Mouse (Mus musculus): Measurements from ENCODE around the gene Zp2. TPM values are rescaled to one million over a fixed set of nuclear protein-coding genes. Genes with fewer than 3 reads are reported as not detected.

Gene Zp2
- polyA plus RNA-seq, 1 experiment from 2014 or later: not detected

- Histone ChIP-seq H3K9ac (ENCODE audit: low read length) (no peak overlapping the region), H3K4me1 (replicated peaks; ENCODE audit: control insufficient read depth, insufficient read depth, low read length) (no peaks in the 10 kb centered on the region), H3K4me3 (ENCODE audit: low read length) (no peak overlapping the region), H3K36me3 (ENCODE audit: control insufficient read depth, insufficient read depth, low read length) (no peaks in the 10 kb centered on the region), H3K4me2 (ENCODE audit: low read depth, low read length) (no peak overlapping the region), H3K27me3 (ENCODE audit: control insufficient read depth, insufficient read depth, low read depth, low read length) (no peaks in the 10 kb centered on the region), H3K9me3 (ENCODE audit: control insufficient read depth, low read length) (no peaks in the 10 kb centered on the region), H3K27ac (ENCODE audit: low read length) (no peak overlapping the region)
- 27% methylated on average over 2 of the region's 2 CpGs for WGBS
- ATAC-seq (ENCODE audit: low read depth): no peak
Observed at GRCm38 (mm10) chr7:120156841-120157409, 11.8 kb upstream of the Zp2 start.

DNA sequence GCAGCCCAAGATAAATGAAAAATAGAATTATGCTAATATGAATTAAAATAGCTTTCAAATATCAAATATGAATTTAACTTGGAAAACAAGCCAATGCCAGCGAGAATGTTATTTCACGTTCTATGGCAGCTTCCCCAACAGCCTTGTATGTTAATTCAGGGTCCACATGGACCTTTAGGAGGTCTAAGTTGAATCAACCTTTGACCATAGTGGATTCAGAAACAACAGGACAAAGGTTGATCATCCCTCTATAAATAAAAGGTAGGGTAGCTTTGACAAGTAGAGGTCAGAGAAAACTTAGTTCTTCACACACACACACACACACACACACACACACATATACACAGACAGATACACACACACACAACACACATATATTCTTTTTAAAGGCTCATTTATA lies 5.8 kb upstream of the Zp2 start:
- no peaks in the 10 kb centered on the region for H3K9me3 ChIP-seq (ENCODE audit: control insufficient read depth, low read length)
- no peaks in the 10 kb centered on the region for H3K4me1 ChIP-seq (replicated peaks; ENCODE audit: control insufficient read depth, insufficient read depth, low read length)
- no peak overlapping the region for H3K4me2 ChIP-seq (ENCODE audit: low read depth, low read length)
- H3K27me3 ChIP-seq (ENCODE audit: control insufficient read depth, insufficient read depth, low read depth, low read length): no peaks in the 10 kb centered on the region
- no peak overlapping the region for H3K27ac ChIP-seq (ENCODE audit: low read length)
- no peak overlapping the region for H3K9ac ChIP-seq (ENCODE audit: low read length)
- 82% methylated on average over 2 of the region's 2 CpGs for WGBS
- H3K36me3 ChIP-seq (ENCODE audit: control insufficient read depth, insufficient read depth, low read length): no peaks in the 10 kb centered on the region
- ATAC-seq (ENCODE audit: low read depth): no peak
- H3K4me3 ChIP-seq (ENCODE audit: low read length): no peak overlapping the region

DNA sequence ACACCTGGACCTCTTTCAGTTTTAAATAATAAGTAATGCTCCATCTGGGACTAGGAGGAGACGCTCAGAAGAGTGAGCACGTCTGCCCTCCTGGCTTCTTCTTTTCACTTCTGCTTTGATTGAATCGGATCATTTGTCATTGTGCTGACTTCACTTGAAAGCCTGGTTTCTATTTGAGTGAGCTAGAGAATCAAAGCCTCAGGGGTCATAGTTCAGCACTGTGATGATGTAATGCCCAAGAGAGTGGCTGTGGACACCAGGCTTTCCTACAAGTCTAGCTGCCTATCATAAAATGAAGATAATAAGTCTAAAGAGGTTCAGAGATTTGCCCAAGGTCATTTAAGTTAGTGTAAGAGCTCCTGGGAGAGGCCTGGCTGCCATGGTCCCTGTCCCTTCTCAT lies 5.2 kb upstream of the Zp2 start:
- Histone ChIP-seq H3K9me3 (ENCODE audit: control insufficient read depth, low read length) (no peaks in the 10 kb centered on the region), H3K27me3 (ENCODE audit: control insufficient read depth, insufficient read depth, low read depth, low read length) (no peaks in the 10 kb centered on the region), H3K36me3 (ENCODE audit: control insufficient read depth, insufficient read depth, low read length) (no peaks in the 10 kb centered on the region), H3K9ac (ENCODE audit: low read length) (no peak overlapping the region), H3K4me1 (replicated peaks; ENCODE audit: control insufficient read depth, insufficient read depth, low read length) (no peaks in the 10 kb centered on the region), H3K4me2 (ENCODE audit: low read depth, low read length) (no peak overlapping the region), H3K27ac (ENCODE audit: low read length) (no peak overlapping the region), H3K4me3 (ENCODE audit: low read length) (no peak overlapping the region)
- ATAC-seq (ENCODE audit: low read depth): no peak
- WGBS: 21% methylated on average over 3 of the region's 3 CpGs

GRCm38 (mm10) chr7:120142743-120143142 lies 2.3 kb downstream of the Zp2 start:
- H3K9me3 ChIP-seq (ENCODE audit: control insufficient read depth, low read length): no peaks in the 10 kb centered on the region
- no peaks in the 10 kb centered on the region for H3K4me1 ChIP-seq (replicated peaks; ENCODE audit: control insufficient read depth, insufficient read depth, low read length)
- H3K4me2 ChIP-seq (ENCODE audit: low read depth, low read length): no peak overlapping the region
- WGBS: 81% methylated on average over 1 of the region's 1 CpGs
- H3K27ac ChIP-seq (ENCODE audit: low read length): no peak overlapping the region
- no peak overlapping the region for H3K9ac ChIP-seq (ENCODE audit: low read length)
- no peaks in the 10 kb centered on the region for H3K36me3 ChIP-seq (ENCODE audit: control insufficient read depth, insufficient read depth, low read length)
- H3K4me3 ChIP-seq (ENCODE audit: low read length): no peak overlapping the region
- ATAC-seq (ENCODE audit: low read depth): no peak
- no peaks in the 10 kb centered on the region for H3K27me3 ChIP-seq (ENCODE audit: control insufficient read depth, insufficient read depth, low read depth, low read length)

DNA sequence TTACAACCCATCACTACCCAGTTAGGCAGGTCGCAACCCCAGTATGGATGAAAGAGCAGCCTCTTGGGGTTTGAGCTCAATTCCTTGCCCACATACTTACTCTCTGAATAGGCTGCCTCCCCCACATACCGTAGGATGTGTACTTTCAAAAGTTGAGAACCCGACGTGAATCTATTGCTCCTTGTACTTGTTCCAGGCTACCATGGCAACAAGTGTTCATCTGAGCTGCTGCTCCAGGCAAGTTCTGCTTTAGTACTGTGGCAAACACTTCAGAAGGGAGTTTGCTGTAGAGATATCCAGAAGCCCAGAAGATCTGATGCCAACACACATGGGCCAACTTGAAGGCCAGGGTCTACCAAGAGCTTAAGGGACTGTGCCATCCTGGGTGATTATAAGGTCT lies 16.1 kb downstream of the Zp2 start:
- Histone ChIP-seq H3K4me3 (ENCODE audit: low read length) (no peak overlapping the region), H3K4me1 (replicated peaks; ENCODE audit: control insufficient read depth, insufficient read depth, low read length) (peaks cover 18% of the 10 kb centered on the region), H3K4me2 (ENCODE audit: low read depth, low read length) (no peak overlapping the region), H3K9me3 (ENCODE audit: control insufficient read depth, low read length) (no peaks in the 10 kb centered on the region), H3K27me3 (ENCODE audit: control insufficient read depth, insufficient read depth, low read depth, low read length) (no peaks in the 10 kb centered on the region), H3K27ac (ENCODE audit: low read length) (0 out of 2 replicates have a peak overlapping the region, but pooled peaks have one; percentile 18), H3K9ac (ENCODE audit: low read length) (no peak overlapping the region), H3K36me3 (ENCODE audit: control insufficient read depth, insufficient read depth, low read length) (no peaks in the 10 kb centered on the region)
- 51% methylated on average over 4 of the region's 4 CpGs for WGBS
- peak; percentile 66 for ATAC-seq (ENCODE audit: low read depth)

DNA sequence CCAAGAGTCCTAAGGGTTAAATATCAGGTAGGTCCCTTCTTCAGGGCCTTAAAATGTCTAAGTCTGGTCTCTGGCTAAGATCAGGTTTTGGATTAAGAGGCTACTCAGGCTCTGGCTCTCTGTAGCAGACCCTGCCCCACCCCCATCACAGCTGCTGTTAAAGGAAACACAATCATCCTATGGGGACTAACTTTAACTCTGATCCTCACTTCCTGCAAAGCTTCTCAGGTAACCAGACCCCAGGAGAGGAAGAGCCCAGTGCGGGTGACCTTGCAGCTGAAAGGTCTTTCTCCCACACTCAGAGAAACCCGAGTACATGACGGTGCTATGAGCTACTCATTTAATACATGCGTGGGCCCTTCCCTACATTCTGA lies 17.4 kb downstream of the Zp2 start:
- Histone ChIP-seq H3K27me3 (ENCODE audit: control insufficient read depth, insufficient read depth, low read depth, low read length) (no peaks in the 10 kb centered on the region), H3K9ac (ENCODE audit: low read length) (no peak overlapping the region), H3K9me3 (ENCODE audit: control insufficient read depth, low read length) (no peaks in the 10 kb centered on the region), H3K36me3 (ENCODE audit: control insufficient read depth, insufficient read depth, low read length) (no peaks in the 10 kb centered on the region), H3K4me2 (ENCODE audit: low read depth, low read length) (no peak overlapping the region), H3K4me1 (replicated peaks; ENCODE audit: control insufficient read depth, insufficient read depth, low read length) (peaks cover 22% of the 10 kb centered on the region), H3K27ac (ENCODE audit: low read length) (no peak overlapping the region), H3K4me3 (ENCODE audit: low read length) (no peak overlapping the region)
- no peak for ATAC-seq (ENCODE audit: low read depth)
- 49% methylated on average over 4 of the region's 4 CpGs for WGBS

GRCm38 (mm10) chr7:120126976-120127685 lies 18.0 kb downstream of the Zp2 start:
- Histone ChIP-seq H3K27me3 (ENCODE audit: control insufficient read depth, insufficient read depth, low read depth, low read length) (no peaks in the 10 kb centered on the region), H3K36me3 (ENCODE audit: control insufficient read depth, insufficient read depth, low read length) (no peaks in the 10 kb centered on the region), H3K4me1 (replicated peaks; ENCODE audit: control insufficient read depth, insufficient read depth, low read length) (peaks cover 22% of the 10 kb centered on the region), H3K9me3 (ENCODE audit: control insufficient read depth, low read length) (no peaks in the 10 kb centered on the region), H3K27ac (ENCODE audit: low read length) (no peak overlapping the region), H3K9ac (ENCODE audit: low read length) (no peak overlapping the region), H3K4me3 (ENCODE audit: low read length) (no peak overlapping the region), H3K4me2 (ENCODE audit: low read depth, low read length) (no peak overlapping the region)
- WGBS: 41% methylated on average over 5 of the region's 5 CpGs
- no peak for ATAC-seq (ENCODE audit: low read depth)

DNA sequence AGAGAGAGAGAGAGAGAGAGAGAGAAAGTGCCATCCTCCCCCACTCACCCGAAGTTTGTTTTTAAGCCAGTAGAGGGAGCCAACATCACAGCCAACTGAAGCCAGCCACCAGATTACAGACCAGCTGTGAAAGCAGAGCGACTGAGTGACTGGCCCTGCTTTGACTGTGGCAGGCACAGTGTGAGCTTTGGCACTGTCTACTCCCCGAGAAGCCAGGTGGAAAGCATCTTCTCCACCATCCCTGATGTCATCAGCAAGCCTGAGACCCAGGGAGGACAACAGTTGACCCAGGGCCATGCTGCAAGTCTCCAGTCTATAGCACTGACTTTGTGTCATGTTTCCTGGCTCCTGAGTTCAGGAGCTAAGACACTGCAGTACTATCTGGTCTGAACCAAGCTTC lies 20.2 kb downstream of the Zp2 start:
- peak; percentile 88 for ATAC-seq (ENCODE audit: low read depth)
- WGBS: 0% methylated on average over 3 of the region's 3 CpGs
- Histone ChIP-seq H3K36me3 (ENCODE audit: control insufficient read depth, insufficient read depth, low read length) (peaks cover 7% of the 10 kb centered on the region), H3K27me3 (ENCODE audit: control insufficient read depth, insufficient read depth, low read depth, low read length) (no peaks in the 10 kb centered on the region), H3K9ac (ENCODE audit: low read length) (no peak overlapping the region), H3K27ac (ENCODE audit: low read length) (peak overlapping the region; percentile 68), H3K9me3 (ENCODE audit: control insufficient read depth, low read length) (no peaks in the 10 kb centered on the region), H3K4me1 (replicated peaks; ENCODE audit: control insufficient read depth, insufficient read depth, low read length) (peaks cover 22% of the 10 kb centered on the region), H3K4me2 (ENCODE audit: low read depth, low read length) (no peak overlapping the region), H3K4me3 (ENCODE audit: low read length) (no peak overlapping the region)

- Histone ChIP-seq H3K9me3 (ENCODE audit: control insufficient read depth, low read length) (no peaks in the 10 kb centered on the region), H3K4me3 (ENCODE audit: low read length) (no peak overlapping the region), H3K27me3 (ENCODE audit: control insufficient read depth, insufficient read depth, low read depth, low read length) (no peaks in the 10 kb centered on the region), H3K9ac (ENCODE audit: low read length) (no peak overlapping the region), H3K4me2 (ENCODE audit: low read depth, low read length) (no peak overlapping the region), H3K27ac (ENCODE audit: low read length) (peak overlapping the region; percentile 89), H3K4me1 (replicated peaks; ENCODE audit: control insufficient read depth, insufficient read depth, low read length) (peaks cover 21% of the 10 kb centered on the region), H3K36me3 (ENCODE audit: control insufficient read depth, insufficient read depth, low read length) (peaks cover 7% of the 10 kb centered on the region)
- ATAC-seq (ENCODE audit: low read depth): peak; percentile 88
- 23% methylated on average over 4 of the region's 4 CpGs for WGBS
Observed at GRCm38 (mm10) chr7:120123776-120124175, 21.3 kb downstream of the Zp2 start.
